Mouse (Mus musculus): ENCODE data around the gene Pigl. TPM values are rescaled to one million over a fixed set of nuclear protein-coding genes. Genes with fewer than 3 reads are reported as not detected.
"Not testable (repeated sequence)": the region's sequence is repeated elsewhere in the genome, so short reads cannot be mapped to it uniquely, and the experiment has no call there.

The Pigl gene
- total RNA-seq, 2 experiments from 2014 or later, result 2.9 to 3.3 TPM

- intact Hi-C loops (cut with DNase I), result no loop called here
- DNase-seq, result no peak
These were observed 7.6 kb downstream of the Pigl start for GRCm38 (mm10) chr11:62465849-62466248.

- intact Hi-C loops (cut with DNase I), result no loop called here
- no peak for DNase-seq
These were observed 8.3 kb downstream of the Pigl start for GRCm38 (mm10) chr11:62466546-62466945.

DNA sequence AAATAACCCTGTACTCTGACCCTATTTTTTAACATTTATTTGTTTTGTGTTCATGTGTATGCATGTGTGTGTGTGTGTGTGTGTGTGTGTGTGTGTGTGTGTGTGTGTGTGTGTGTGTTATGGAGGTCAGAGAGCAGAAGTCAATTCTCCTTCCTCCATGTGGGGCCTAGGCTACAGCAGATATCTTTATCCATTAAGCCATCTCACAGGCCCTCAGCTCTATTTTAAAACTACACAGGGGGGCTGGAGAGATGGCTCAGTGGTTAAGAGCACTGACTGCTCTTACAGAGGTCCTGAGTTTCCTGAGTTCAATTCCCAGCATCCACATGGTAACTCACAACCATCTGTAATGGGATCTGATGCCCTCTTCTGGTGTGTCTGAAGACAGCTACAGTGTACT is 9.0 kb downstream of the Pigl start:
- DNase-seq; intact Hi-C loops (cut with DNase I): not testable (repeated sequence)

DNA sequence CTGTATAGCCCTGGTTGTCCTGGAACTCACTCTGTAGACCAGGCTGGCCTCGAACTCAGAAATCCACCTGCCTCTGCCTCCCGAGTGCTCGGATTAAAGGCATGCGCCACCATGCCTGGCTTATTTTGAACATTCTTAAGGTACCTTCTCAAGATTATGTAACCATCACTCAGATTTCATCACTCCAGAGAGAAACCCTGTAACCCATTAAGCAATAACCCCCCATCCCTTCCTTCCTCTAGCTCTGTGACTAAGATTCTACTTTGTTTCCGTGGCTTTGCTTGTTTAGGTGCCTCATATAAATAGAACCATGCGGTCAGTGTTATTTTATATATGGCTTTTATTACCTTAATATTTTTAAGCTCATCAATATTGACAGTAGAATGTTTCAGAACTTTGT is 12.2 kb downstream of the Pigl start:
- no peak for DNase-seq
- intact Hi-C loops (cut with DNase I), result no loop called here

DNA sequence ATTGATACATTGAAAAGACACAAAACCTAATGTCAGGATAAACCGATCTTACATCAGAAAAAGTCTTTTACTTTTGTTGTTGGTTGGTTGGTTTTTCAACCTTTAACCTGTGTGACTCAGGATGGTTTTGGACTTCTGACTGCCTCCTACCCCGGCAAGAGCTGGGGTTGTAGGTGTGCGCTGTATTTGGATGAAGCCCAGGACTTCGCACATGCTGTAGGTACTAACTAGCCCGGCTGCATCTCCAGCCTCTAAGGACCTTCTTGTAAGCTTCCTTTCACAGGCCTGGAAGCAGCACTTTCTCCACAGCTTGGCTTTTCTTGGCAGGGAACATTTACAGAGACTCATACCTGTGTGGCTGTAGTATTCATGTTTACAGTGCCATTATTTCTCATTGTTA is 15.3 kb downstream of the Pigl start:
- intact Hi-C loops (cut with DNase I), result no loop called here
- DNase-seq, result no peak

DNA sequence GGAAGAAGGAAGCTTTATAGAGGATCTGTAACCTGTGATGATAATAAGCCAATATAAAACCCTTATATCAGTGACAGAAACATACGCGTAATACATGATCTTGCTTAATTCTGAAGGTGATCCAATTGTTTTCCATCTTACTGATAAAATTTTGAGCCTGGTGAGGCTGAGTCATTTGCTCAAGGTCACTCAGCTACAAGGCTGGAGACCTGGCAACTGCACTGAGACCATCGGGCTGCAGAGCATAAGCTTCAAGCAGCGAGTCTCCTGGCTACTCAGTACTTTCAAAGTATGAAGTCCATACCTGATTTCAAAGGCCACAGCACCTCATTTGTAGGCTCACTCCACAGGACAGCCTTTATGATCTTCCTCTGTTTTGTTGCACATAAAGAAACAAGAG is 17.9 kb downstream of the Pigl start:
- intact Hi-C loops (cut with DNase I), result no loop called here
- no peak for DNase-seq

DNA sequence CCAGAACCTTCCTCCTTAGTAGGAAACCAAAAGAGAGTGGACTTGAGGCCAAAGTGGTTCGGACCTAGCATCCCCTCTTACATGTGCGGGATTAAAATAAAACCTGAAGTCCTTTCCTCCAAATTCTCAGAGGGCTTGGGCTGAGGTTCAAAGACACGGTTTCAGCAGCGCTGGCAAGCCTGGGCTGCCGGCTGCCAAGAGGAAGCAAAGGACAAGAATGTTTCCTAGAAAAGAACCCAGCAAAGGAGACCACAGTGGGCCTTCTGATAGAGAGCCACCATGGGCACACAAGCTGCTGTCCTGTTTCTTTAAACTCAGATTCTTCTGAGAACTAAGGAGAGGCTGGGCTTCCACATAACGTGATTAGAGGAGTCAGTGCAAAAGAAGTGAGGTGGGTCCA is 20.7 kb downstream of the Pigl start:
- intact Hi-C loops (cut with DNase I), result no loop called here
- peak; percentile 9 to 10 for DNase-seq

DNA sequence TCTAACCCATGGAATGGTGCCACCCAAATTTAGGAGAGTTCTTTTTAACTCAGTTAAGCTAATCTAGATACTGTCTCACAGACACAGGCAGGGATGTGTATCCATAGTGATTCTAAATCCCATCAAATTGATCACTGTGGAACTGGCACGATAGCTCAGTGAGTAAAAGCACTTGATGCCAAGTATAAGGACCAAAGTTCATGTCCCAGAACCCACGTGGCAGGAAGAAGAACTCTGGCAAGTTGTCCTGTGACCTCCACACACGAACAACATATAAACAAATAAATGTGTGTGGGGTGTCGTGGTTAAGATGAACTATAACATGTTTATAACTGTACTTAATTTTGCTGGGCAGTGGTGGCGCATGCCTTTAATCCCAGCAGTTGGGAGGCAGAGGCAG is 21.3 kb downstream of the Pigl start:
- intact Hi-C loops (cut with DNase I), result no loop called here
- no peak for DNase-seq

DNA sequence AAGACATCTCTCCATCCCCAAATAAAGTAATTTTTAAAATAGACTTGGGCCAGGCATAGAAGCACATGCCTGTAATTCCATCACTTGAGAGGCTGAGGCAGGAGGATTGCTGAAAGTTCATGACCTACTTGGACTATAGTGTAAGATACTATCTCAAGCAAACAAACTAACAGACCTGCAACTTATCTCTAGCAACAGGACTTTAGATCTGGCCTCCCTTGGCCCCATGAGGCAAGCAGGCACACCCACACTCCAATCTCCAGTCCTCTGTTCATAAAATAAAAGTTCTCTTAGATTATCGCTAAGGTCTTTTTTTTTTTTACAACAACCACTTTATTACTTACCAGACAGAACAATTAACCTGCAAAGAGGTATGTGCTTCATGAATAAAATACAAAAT is 28.7 kb downstream of the Pigl start:
- no peak for DNase-seq

GRCm38 (mm10) chr11:62487540-62488350 is 29.5 kb downstream of the Pigl start:
- DNase-seq, result no peak
- intact Hi-C loops (cut with DNase I), result no loop called here

More for the DNA sequence above, 28.7 kb downstream of the Pigl start:
- intact Hi-C loops (cut with DNase I), result no loop called here

GRCm38 (mm10) chr11:62493701-62494100 is 35.4 kb downstream of the Pigl start:
- intact Hi-C loops (cut with DNase I), result no loop called here
- DNase-seq, result no peak

DNA sequence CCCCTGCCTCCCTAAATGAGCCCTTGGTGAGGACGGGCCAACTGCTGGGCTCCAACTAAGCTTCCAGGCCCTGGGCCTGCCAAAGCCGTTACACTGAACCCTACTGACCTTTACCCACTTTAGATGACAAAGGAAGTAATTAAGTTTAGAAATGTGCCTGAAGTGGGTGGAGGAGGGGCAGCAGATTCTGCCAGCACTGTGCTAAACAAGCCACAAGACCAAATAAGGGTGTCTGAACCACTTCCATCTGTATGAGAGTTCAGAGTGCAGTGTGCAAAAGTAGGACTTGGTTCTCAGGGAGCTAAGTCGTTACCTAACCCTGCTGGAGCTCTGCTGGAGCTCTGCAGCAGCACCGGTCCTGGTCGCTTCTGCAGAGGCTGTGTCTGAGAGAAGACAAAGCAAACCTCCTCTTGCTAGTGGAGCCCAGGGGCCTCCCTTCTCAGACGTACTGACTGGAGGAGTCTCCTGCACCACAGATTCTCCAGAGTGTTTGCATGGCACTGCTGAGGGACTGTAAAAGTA is 36.6 kb downstream of the Pigl start:
- intact Hi-C loops (cut with DNase I), result no loop called here
- peak; percentile 51 to 58 for DNase-seq

DNA sequence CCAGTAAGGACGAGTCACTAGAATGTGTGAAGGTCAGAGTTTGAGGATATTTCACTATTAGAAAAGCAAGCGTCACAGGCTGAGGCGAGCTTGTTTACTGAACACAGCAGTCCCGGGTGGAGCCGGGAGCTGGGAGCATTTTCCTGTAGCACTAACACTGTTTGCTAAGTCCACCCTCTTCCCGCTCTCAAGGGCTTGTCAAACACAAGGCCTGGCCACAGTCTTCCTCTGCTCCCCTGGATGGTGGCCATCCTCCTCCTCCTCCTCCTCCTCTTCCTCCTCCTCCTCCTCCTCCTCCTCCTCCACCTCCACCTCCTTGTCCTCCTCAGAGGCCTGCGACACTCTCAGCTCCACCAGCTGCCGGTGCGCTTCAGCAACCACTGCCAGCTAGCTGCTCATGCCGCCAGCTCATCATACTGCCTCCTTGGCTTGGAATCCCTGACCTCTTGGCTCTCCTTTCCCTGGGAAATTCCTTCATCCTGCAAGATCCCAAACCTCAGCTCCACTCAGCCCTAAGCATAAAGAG is 37.1 kb downstream of the Pigl start:
- intact Hi-C loops (cut with DNase I), result no loop called here
- peak; percentile 49 to 54 for DNase-seq

DNA sequence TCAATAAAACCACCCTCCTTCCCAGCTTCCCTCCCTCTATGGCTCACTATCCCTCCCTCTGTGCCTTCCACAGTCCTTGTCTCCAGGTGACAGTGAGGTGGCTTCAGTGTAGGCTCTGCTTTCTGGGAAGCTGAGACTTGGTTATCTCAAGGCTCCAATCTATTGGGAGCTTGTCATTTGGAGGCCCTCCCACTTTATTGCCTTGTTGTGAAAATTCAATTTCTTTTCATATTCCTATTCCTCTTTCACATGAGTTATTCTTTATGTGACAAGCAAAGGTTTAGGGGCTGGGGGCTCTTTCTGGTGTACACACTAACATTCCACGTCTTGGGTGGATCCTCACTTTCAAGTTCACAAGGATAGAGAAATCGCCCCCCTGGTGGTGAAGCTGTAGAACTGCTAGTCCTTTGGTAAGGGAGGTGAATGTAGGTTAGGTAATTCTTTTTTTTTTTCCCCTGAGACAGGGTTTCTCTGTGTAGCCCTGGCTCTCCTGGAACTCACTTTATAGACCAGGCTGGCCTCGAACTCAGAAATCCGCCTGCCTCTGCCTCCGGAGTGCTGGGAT is 38.0 kb downstream of the Pigl start:
- intact Hi-C loops (cut with DNase I), result loop anchor here (2.0 kb wide), 2 partner anchors 39 to 99 kb away; no protein-coding TSS in a partner anchor
- DNase-seq, result peak; percentile 26 to 28

- intact Hi-C loops (cut with DNase I), result loop anchor here (2.0 kb wide), 2 partner anchors 40 to 100 kb away; no protein-coding TSS in a partner anchor
- DNase-seq, result no peak
These were observed 38.9 kb downstream of the Pigl start for GRCm38 (mm10) chr11:62497181-62497580.

DNA sequence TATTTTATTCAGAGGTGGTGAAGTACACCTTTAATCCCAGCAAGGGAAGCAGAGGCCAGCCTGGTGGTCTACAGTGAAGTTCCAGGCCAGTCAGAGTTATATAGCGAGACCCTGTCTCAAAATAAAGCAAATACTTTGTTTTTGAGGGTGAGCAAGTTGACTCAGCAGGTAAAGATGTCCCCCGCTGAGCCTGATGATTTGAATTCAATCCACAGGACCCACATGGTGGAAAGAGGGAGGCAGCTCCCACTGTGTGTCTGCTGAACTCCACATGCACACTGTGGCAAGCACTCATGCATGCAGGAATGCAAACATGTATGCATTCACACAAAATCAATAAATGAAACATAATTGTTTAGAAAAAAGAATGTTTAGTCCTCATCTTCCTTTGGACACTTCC is 40.5 kb downstream of the Pigl start:
- DNase-seq, result no peak
- intact Hi-C loops (cut with DNase I), result no loop called here

- no peak for DNase-seq
- intact Hi-C loops (cut with DNase I), result no loop called here
These were observed 42.3 kb downstream of the Pigl start for GRCm38 (mm10) chr11:62500529-62500928.

DNA sequence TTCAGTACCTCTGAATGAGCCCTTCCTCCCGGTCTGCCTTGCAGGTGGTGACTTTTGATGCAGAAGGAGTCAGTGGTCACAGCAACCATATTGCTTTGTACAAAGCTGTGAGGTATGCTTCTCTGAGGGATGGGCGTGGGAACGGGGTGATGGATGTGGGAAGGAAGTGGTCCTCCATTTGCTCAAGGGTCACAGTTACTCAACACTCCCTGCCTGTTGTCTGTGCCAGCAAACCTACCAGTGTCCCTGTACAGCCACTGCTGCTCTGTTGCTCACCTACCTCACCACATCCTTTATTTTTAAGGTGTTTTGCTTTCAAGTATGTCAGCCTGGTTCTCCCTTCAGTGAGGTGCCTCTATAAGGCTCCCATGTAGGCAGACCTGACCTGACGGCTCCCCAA is 49.4 kb downstream of the Pigl start:
- no peak for DNase-seq
- intact Hi-C loops (cut with DNase I), result no loop called here

GRCm38 (mm10) chr11:62508365-62508764 is 50.1 kb downstream of the Pigl start:
- DNase-seq; intact Hi-C loops (cut with DNase I): not testable (repeated sequence)

DNA sequence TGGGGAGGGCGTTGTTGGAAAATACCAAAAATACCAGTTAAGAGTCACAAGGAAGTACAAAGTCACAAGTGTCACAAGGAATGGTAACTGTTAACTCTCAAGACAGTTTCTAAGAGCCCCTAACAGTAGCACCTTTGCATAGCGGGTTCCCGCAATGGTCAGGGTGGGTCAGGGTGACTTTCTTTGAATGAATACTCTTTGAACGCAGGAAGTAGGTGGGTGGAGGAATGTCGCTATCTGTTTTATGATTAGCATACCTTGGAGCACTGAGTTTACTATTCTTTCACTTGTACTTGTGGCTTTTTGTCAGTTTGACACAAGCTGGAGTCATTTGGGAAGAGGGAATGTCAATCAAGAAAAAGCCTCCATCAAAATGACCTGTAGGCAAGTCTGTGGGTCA is 50.6 kb downstream of the Pigl start:
- intact Hi-C loops (cut with DNase I); DNase-seq: not testable (repeated sequence)

- DNase-seq, result no peak
- intact Hi-C loops (cut with DNase I), result no loop called here
These were observed 51.3 kb downstream of the Pigl start for GRCm38 (mm10) chr11:62509571-62509970.

DNA sequence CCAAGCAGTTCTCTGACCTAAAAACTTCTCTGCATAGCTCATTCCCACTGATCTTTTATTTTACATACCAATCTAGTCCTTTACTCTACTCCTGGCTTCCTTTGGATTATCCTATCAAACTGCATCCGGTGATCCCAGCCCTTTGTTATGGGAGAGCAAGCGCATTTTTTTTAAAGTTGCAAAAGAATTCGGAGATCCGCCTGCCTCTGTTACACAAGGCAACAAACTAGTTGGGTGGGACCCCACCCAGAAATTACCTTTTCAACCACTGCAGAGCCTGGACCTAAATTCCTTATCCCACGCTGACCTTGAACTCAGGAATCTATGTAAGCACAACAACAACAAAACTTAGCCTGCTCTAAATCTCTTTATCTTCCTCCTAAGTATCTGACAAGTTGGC is 52.7 kb downstream of the Pigl start:
- DNase-seq, result no peak
- intact Hi-C loops (cut with DNase I), result loop anchor here (10.0 kb wide), 1 partner anchor 64 kb away; the partner anchor contains the start of gene Trpv2

Data from heart, postnatal 36 days (tissue).